Mouse (Mus musculus) erythroblast, embryonic 14.5 days (primary cell): ENCODE data around the gene Mfap4.

Experiments
- GATA1 ChIP-seq: IDR thresholded peaks from 2 replicates; pipeline ENCODE4 v1.6.1; 2012; ENCODE audit warnings: low read length, inconsistent platforms, mixed read lengths
- TAL1 ChIP-seq: IDR thresholded peaks from 3 replicates; pipeline ENCODE4 v1.6.1; 2012; ENCODE audit warnings: low read length, inconsistent platforms, mixed read lengths

GRCm38 (mm10) chr11:61478788-61479187 lies 6.4 kb upstream of the Mfap4 start:
- TF ChIP-seq GATA1 (no peak), TAL1 (no peak)
